Mouse (Mus musculus) embryonic fibroblast, embryonic 13.5 days (primary cell): ENCODE data around the gene Ube2cbp.

Experiments
- CTCF ChIP-seq: IDR thresholded peaks from 2 replicates; pipeline ENCODE4 v1.5.1; 2011; ENCODE audit warnings: mild to moderate bottlenecking, control low read depth, low read length, moderate library complexity, borderline replicate concordance; ENCODE audit not compliant: insufficient read depth
- POLR2A ChIP-seq: IDR thresholded peaks from 2 replicates; pipeline ENCODE4 v1.6.1; 2011; ENCODE audit warnings: low read depth, mild to moderate bottlenecking, control low read depth, low read length, moderate library complexity

DNA sequence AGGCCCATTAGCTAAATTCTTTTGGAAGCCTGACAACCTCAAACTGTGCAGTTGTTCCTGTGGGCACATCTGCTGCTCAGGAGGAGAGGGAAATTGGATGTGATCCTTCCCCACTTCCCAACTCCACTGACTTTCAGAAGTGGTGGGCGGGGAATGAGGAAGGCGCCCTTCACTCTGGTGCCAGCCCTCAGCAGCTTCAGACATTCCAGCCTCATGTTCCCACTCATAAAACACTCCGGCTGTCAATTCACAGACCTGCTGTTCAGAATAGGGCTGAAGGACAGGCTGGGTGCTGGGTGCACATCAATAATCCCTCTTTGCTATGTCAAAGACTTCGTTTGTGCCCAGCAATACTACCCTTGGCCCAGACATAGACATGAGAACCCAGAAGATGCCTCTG, 136.5 kb downstream of the Ube2cbp start:
- no peak for TF ChIP-seq CTCF
- no peak for TF ChIP-seq POLR2A
